Mouse (Mus musculus) limb, embryonic 13.5 days (tissue): ENCODE measurements around the gene Vmn1r159. TPM values are rescaled to one million over a fixed set of nuclear protein-coding genes. Genes with fewer than 3 reads are reported as not detected.
"Not testable (repeated sequence)": the region's sequence is repeated elsewhere in the genome, so short reads cannot be mapped to it uniquely, and the experiment has no call there.

Experiments
- ATAC-seq: fragments of 200-750 bp; cut with Nextera tagmentation; 2 replicates; pipeline ENCODE4 v1.8.0; 2017; ENCODE audit warnings: low read depth, moderate number of reproducible peaks, moderate TSS enrichment; ENCODE audit not compliant: low FRiP score
- H3K27ac ChIP-seq: fragments of 300-500 bp; sonication (generic); 2 replicates; pipeline ENCODE4 v1.5.1; 2015; ENCODE audit warnings: inconsistent platforms, mild to moderate bottlenecking, moderate library complexity
- H3K27me3 ChIP-seq: fragments of 300-500 bp; sonication (generic); 2 replicates; pipeline ENCODE4 v1.6.1; 2015; ENCODE audit warnings: mild to moderate bottlenecking, inconsistent platforms
- H3K36me3 ChIP-seq: fragments of 300-500 bp; sonication (generic); 2 replicates; pipeline ENCODE4 v1.6.1; 2015; ENCODE audit warnings: inconsistent platforms, mild to moderate bottlenecking, moderate library complexity
- H3K4me1 ChIP-seq: fragments of 300-500 bp; sonication (generic); 2 replicates; pipeline ENCODE4 v1.6.1; 2015; ENCODE audit warnings: inconsistent platforms
- H3K4me2 ChIP-seq: fragments of 300-500 bp; sonication (generic); replicated peaks from 2 replicates; pipeline ENCODE4 v1.6.1; 2015; ENCODE audit warnings: inconsistent platforms, mild to moderate bottlenecking, moderate library complexity
- H3K4me3 ChIP-seq: fragments of 300-500 bp; sonication (generic); 2 replicates; pipeline ENCODE4 v1.5.1; 2015; ENCODE audit warnings: moderate library complexity, mild to moderate bottlenecking, inconsistent platforms
- H3K9ac ChIP-seq: fragments of 300-500 bp; sonication (generic); 2 replicates; pipeline ENCODE4 v1.6.1; 2015; ENCODE audit warnings: mild to moderate bottlenecking, inconsistent platforms
- H3K9me3 ChIP-seq: fragments of 300-500 bp; sonication (generic); 2 replicates; pipeline ENCODE4 v1.6.1; 2016; ENCODE audit warnings: inconsistent platforms
- WGBS: fragments of 180-500 bp; shearing (Covaris S2); methylation state at CpG from one replicate; pipeline ENCODE4 v1.1.7; 2015; 5-methylcytosine and 5-hydroxymethylcytosine counted together
- polyA plus RNA-seq: library from polyadenylated mRNA; unstranded; fragments of >200 nt; fragmentation: Nextera tagmentation; extraction: Ambion mirVana; gene quantifications from 2 replicates; pipeline ENCODE4 v1.2.1, GENCODE M21; 2015

Gene Vmn1r159
- polyA plus RNA-seq: not detected in 2 replicates

DNA sequence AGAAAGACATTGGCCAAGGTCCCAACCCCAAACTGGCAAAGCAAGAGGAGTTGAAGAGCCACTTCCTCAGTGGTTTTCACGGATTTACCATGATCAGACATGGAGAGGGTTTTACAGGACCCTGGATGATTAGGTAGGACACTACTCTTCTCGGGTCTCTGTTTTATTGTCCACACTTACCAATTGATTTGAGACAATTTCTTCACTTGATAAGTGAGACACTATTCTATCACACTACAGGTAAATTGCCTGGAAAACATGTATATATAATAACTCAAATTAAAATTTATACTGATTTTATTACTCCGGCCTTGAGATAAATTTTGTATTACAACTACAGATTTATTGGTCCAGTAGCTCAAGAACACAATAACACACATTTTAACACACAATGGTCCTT, at the start of gene Vmn1r159:
Gene Vmn1r159 (minus strand): TSS at position 101 of the 400 bp plus-strand sequence.
- H3K27ac ChIP-seq, ATAC-seq, H3K4me1 ChIP-seq, H3K9me3 ChIP-seq, H3K4me2 ChIP-seq, H3K9ac ChIP-seq, H3K27me3 ChIP-seq, H3K4me3 ChIP-seq, H3K36me3 ChIP-seq: not testable (repeated sequence)
- WGBS: 62% methylated on average over 3 of the region's 3 CpGs

GRCm38 (mm10) chr7:22870924-22871323, 27.5 kb upstream of the Vmn1r159 start, which contains the start of gene Vmn1r160:
Gene Vmn1r160, plus strand, starts transcription at chr7:22871224.
- 19% methylated on average over 1 of the region's 3 CpGs for WGBS
- H3K27ac ChIP-seq, H3K9ac ChIP-seq, H3K4me3 ChIP-seq, ATAC-seq, H3K4me2 ChIP-seq, H3K9me3 ChIP-seq, H3K4me1 ChIP-seq, H3K36me3 ChIP-seq, H3K27me3 ChIP-seq: not testable (repeated sequence)

Other genes starting within 250 kb of the Vmn1r159 start
- gene Vmn1r155, start 185.6 kb downstream of the Vmn1r159 start, polyA plus RNA-seq: not detected in 2 replicates
- gene Gm8693, start 151.3 kb downstream of the Vmn1r159 start, polyA plus RNA-seq: not detected in 2 replicates
- gene Gm4567, start 123.9 kb downstream of the Vmn1r159 start, polyA plus RNA-seq: not detected in 2 replicates
- gene Vmn1r157, start 81.9 kb downstream of the Vmn1r159 start, polyA plus RNA-seq: not detected in 2 replicates
- gene Vmn1r158, start 52.8 kb downstream of the Vmn1r159 start, polyA plus RNA-seq: not detected in 2 replicates
- not detected in 2 replicates for gene Vmn1r160, start 27.6 kb upstream of the Vmn1r159 start, polyA plus RNA-seq
- gene Gm4214, start 141.1 kb upstream of the Vmn1r159 start, polyA plus RNA-seq: not detected in 2 replicates
- gene Gm4216, start 176.3 kb upstream of the Vmn1r159 start, polyA plus RNA-seq: not detected in 2 replicates
- not detected in 2 replicates for gene Vmn1r163, start 211.9 kb upstream of the Vmn1r159 start, polyA plus RNA-seq
- not detected in 2 replicates for gene Gm8720, start 223.9 kb upstream of the Vmn1r159 start, polyA plus RNA-seq